Mouse (Mus musculus) cerebellum, adult 2 months (tissue): Measurements from ENCODE around the gene Foxm1.

ENCODE experiments used
- CTCF ChIP-seq: fragments of 200-500 bp; IDR thresholded peaks from 2 replicates; pipeline ENCODE4 v1.5.1; 2011; ENCODE audit warnings: low read depth, mild to moderate bottlenecking, control low read depth, low read length, moderate library complexity, borderline replicate concordance; ENCODE audit not compliant: insufficient read depth
- POLR2A ChIP-seq: fragments of 200-500 bp; IDR thresholded peaks from 2 replicates; pipeline ENCODE4 v1.6.1; 2011; ENCODE audit warnings: low read length, control low read depth, borderline replicate concordance; ENCODE audit not compliant: insufficient read depth

DNA sequence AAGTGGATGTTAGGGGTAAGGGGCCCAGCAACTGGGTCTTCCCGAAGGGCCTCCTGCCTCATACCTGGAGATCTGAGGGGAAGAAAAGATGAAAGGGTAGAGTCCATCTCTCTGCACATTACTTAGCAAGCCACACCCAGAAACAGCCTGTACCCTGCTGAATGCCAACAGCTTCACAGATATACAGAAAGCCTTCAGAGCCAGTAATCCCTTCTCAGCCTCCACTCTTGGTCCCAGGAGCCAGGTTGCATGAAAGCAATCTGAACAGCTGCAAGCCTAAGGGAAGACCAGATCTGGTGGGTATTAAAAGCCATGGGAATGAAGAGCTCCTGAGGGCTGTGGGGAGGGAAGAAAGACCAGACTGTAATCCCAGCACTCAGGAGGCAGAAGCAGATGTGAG lies 26.4 kb downstream of the Foxm1 start:
- no peak for TF ChIP-seq POLR2A
- TF ChIP-seq CTCF = no peak
